Mouse (Mus musculus): ENCODE data around the gene Macf1. TPM values are rescaled to one million over a fixed set of nuclear protein-coding genes. Genes with fewer than 3 reads are reported as not detected.
"Not testable (repeated sequence)": the region's sequence is repeated elsewhere in the genome, so short reads cannot be mapped to it uniquely, and the experiment has no call there.

The Macf1 gene
- polyA plus RNA-seq, 1 experiment: 60.4 TPM

DNA sequence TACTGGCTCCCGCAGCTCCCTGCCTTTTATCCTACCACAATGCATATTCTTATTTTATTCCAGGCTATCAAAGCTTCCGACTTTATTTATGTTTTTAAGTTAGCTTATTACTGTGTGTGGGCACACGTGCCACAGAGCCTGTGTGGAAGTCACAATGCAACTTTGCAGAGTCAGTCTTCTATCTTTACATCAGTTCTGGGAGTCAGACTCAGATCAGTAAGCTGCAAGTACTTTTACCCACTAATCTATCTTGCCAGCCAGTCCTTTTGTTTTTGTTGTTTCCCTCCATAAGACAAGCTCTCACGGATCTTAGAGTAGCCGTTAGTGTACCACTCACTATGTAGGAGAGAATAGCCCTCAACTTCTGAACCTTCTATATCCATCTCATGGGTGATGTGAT is 159.4 kb downstream of the Macf1 start:
- no peak overlapping the region for H3K4me3 ChIP-seq (ENCODE audit: insufficient read depth, poor library complexity, severe bottlenecking)
- TF ChIP-seq MYOG (IDR thresholded peaks at IDR 0.05; ENCODE audit: control insufficient read depth, extremely low read depth, insufficient read length) (no peak), MAX (IDR thresholded peaks at IDR 0.05) (no peak)
- peaks cover 5% of the 10 kb centered on the region for H3K79me2 ChIP-seq (ENCODE audit: control insufficient read depth, insufficient read depth)
- no peaks in the 10 kb centered on the region for H3K27me3 ChIP-seq (ENCODE audit: control insufficient read depth, insufficient read depth, insufficient read length)
- no peaks in the 10 kb centered on the region for H3K79me3 ChIP-seq (ENCODE audit: low read depth)
- no peaks in the 10 kb centered on the region for H3K36me3 ChIP-seq (ENCODE audit: control insufficient read depth, insufficient read depth)
- no peak overlapping the region for H3ac ChIP-seq (ENCODE audit: control insufficient read depth, insufficient read length, low read depth)

DNA sequence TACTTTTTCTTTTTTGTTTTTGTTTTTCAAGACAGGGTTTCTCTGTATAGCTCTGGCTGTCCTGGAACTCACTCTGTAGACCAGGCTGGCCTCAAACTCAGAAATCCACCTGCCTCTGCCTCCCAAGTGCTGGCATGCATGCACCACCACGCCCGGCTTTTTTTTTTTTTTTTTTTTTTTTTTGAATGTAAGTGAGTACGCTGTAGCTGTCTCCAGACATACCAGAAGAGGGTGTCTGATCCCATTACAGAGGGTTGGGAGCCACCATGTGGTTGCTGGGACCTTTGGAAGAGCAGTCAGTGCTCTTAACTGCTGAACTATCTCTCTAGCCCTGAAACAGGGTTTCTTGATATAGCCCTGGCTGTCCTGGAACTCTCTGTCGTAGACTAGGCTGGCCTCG is 164.0 kb downstream of the Macf1 start:
- not testable (repeated sequence) for H3K27me3 ChIP-seq (ENCODE audit: control insufficient read depth, insufficient read depth, insufficient read length); H3K79me3 ChIP-seq (ENCODE audit: low read depth); H3K36me3 ChIP-seq (ENCODE audit: control insufficient read depth, insufficient read depth); H3K4me3 ChIP-seq (ENCODE audit: insufficient read depth, poor library complexity, severe bottlenecking); H3K79me2 ChIP-seq (ENCODE audit: control insufficient read depth, insufficient read depth); H3ac ChIP-seq (ENCODE audit: control insufficient read depth, insufficient read length, low read depth)

DNA sequence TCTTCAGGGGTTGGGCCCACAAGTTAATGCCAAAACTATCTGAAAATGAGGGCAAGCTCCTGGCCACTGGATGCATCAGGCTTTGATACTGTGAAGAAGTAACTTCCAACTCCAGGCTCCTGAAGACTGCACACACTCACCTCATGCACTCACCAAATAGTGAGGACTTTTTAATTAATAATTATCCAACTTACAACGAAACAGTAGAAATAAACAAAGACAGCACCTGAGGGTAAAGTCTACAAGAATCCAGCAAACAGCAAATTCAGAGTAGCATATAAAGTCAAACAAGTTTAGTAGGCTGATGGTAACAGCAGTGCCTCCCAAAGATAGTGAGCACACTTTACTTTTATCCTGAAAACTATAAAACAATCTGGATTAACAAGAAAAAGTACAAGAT is 168.5 kb downstream of the Macf1 start:
- no peaks in the 10 kb centered on the region for H3K79me2 ChIP-seq (ENCODE audit: control insufficient read depth, insufficient read depth)
- no peak overlapping the region for H3ac ChIP-seq (ENCODE audit: control insufficient read depth, insufficient read length, low read depth)
- no peaks in the 10 kb centered on the region for H3K79me3 ChIP-seq (ENCODE audit: low read depth)
- no peak overlapping the region for H3K4me3 ChIP-seq (ENCODE audit: insufficient read depth, poor library complexity, severe bottlenecking)
- TF ChIP-seq MAX (IDR thresholded peaks at IDR 0.05) (no peak), CTCF (IDR thresholded peaks at IDR 0.05; ENCODE audit: control insufficient read depth, insufficient read depth, insufficient read length) (no peak), MYOD1 (IDR thresholded peaks at IDR 0.05; ENCODE audit: control insufficient read depth, insufficient read length, low read depth) (no peak), USF1 (IDR thresholded peaks at IDR 0.05; ENCODE audit: low read depth) (no peak), CEBPB (IDR thresholded peaks at IDR 0.05; ENCODE audit: low read depth) (no peak), MYOG (IDR thresholded peaks at IDR 0.05; ENCODE audit: control insufficient read depth, extremely low read depth, insufficient read length) (no peak), FOSL1 (IDR thresholded peaks at IDR 0.05; ENCODE audit: insufficient read depth, low read length, poor library complexity, severe bottlenecking) (no peak)
- peaks cover 16% of the 10 kb centered on the region for H3K36me3 ChIP-seq (ENCODE audit: control insufficient read depth, insufficient read depth)
- no peaks in the 10 kb centered on the region for H3K27me3 ChIP-seq (ENCODE audit: control insufficient read depth, insufficient read depth, insufficient read length)

DNA sequence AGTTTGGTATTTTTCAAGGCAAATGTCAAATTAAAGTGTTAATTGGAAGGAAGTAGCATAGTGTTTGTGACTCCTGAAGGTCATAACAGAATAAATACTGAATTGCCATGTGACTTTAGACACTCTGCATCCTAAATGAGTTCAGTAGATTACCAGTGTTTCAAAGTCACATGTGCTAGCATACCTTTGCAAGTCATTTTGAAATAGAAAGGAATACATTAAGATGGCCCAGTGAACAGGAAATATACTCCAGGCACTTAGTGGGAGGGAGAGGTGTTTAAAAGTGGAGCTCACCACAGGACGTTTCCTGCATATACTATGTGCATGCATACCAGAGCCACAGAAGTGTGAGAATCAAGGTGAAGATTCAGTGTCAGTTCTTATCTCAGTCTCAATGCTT is 174.0 kb downstream of the Macf1 start:
- no peak overlapping the region for H3K4me3 ChIP-seq (ENCODE audit: insufficient read depth, poor library complexity, severe bottlenecking)
- no peak overlapping the region for H3ac ChIP-seq (ENCODE audit: control insufficient read depth, insufficient read length, low read depth)
- no peaks in the 10 kb centered on the region for H3K79me2 ChIP-seq (ENCODE audit: control insufficient read depth, insufficient read depth)
- no peaks in the 10 kb centered on the region for H3K27me3 ChIP-seq (ENCODE audit: control insufficient read depth, insufficient read depth, insufficient read length)
- H3K36me3 ChIP-seq (ENCODE audit: control insufficient read depth, insufficient read depth): peaks cover 63% of the 10 kb centered on the region
- H3K79me3 ChIP-seq (ENCODE audit: low read depth): no peaks in the 10 kb centered on the region
- TF ChIP-seq MAX (IDR thresholded peaks at IDR 0.05): no peak
- TF ChIP-seq CEBPB (IDR thresholded peaks at IDR 0.05; ENCODE audit: low read depth): no peak
- no peak for TF ChIP-seq CTCF (IDR thresholded peaks at IDR 0.05; ENCODE audit: control insufficient read depth, insufficient read depth, insufficient read length)

DNA sequence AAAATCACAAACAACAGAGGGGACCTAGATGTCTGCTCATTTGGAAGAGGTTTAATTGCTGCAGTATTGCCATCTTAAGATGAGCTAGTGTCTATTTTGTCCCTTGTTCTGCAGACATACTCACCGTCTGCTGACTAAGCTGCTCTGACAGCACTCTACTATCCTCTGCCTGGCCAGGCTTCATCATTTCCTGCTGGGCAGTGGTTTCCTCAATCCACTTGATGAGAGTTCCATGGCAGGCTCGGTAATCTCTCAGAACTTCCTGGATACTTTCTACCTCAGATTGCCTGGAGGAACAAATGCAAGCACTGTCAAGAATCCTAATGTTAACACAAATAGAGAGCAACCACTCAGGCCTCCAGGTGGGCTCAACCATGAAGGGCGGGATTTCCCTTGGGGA is 195.1 kb downstream of the Macf1 start:
- H3K79me3 ChIP-seq (ENCODE audit: low read depth): no peaks in the 10 kb centered on the region
- no peaks in the 10 kb centered on the region for H3K79me2 ChIP-seq (ENCODE audit: control insufficient read depth, insufficient read depth)
- no peak overlapping the region for H3ac ChIP-seq (ENCODE audit: control insufficient read depth, insufficient read length, low read depth)
- H3K4me3 ChIP-seq (ENCODE audit: insufficient read depth, poor library complexity, severe bottlenecking): no peak overlapping the region
- H3K27me3 ChIP-seq (ENCODE audit: control insufficient read depth, insufficient read depth, insufficient read length): no peaks in the 10 kb centered on the region
- TF ChIP-seq FOSL1 (IDR thresholded peaks at IDR 0.05; ENCODE audit: insufficient read depth, low read length, poor library complexity, severe bottlenecking) (no peak), USF1 (IDR thresholded peaks at IDR 0.05; ENCODE audit: low read depth) (no peak), MYOD1 (IDR thresholded peaks at IDR 0.05; ENCODE audit: control insufficient read depth, insufficient read length, low read depth) (no peak), CTCF (IDR thresholded peaks at IDR 0.05; ENCODE audit: control insufficient read depth, insufficient read depth, insufficient read length) (no peak), MYOG (IDR thresholded peaks at IDR 0.05; ENCODE audit: control insufficient read depth, extremely low read depth, insufficient read length) (no peak), MAX (IDR thresholded peaks at IDR 0.05) (no peak), CEBPB (IDR thresholded peaks at IDR 0.05; ENCODE audit: low read depth) (no peak)
- peaks cover 59% of the 10 kb centered on the region for H3K36me3 ChIP-seq (ENCODE audit: control insufficient read depth, insufficient read depth)

DNA sequence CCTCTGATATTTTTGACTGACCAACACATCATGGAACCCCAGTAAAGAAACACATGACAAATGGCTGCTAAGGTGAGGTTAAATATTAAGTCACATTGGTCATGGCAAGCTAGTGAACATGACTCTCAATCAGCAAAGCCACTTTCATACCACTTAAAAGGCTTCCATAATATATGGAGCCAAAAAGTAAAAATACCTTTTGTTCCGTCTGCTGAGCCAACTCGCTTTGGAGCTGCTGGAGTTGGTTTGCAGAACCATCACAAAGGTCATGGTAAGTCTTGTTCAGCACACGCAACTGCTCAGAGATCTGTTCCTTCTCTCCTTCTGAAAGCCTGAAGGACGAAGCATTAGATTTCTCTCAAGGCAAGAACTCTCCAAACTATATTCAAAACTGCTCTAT is 204.2 kb downstream of the Macf1 start:
- Histone ChIP-seq H3K79me3 (ENCODE audit: low read depth) (no peaks in the 10 kb centered on the region), H3ac (ENCODE audit: control insufficient read depth, insufficient read length, low read depth) (no peak overlapping the region), H3K4me3 (ENCODE audit: insufficient read depth, poor library complexity, severe bottlenecking) (no peak overlapping the region), H3K27me3 (ENCODE audit: control insufficient read depth, insufficient read depth, insufficient read length) (no peaks in the 10 kb centered on the region), H3K79me2 (ENCODE audit: control insufficient read depth, insufficient read depth) (no peaks in the 10 kb centered on the region), H3K36me3 (ENCODE audit: control insufficient read depth, insufficient read depth) (peaks cover 54% of the 10 kb centered on the region)
- TF ChIP-seq MYOD1 (IDR thresholded peaks at IDR 0.05; ENCODE audit: control insufficient read depth, insufficient read length, low read depth): no peak
- TF ChIP-seq MYOG (IDR thresholded peaks at IDR 0.05; ENCODE audit: control insufficient read depth, extremely low read depth, insufficient read length): no peak
- no peak for TF ChIP-seq CEBPB (IDR thresholded peaks at IDR 0.05; ENCODE audit: low read depth)
- no peak for TF ChIP-seq MAX (IDR thresholded peaks at IDR 0.05)
- no peak for TF ChIP-seq CTCF (IDR thresholded peaks at IDR 0.05; ENCODE audit: control insufficient read depth, insufficient read depth, insufficient read length)
- no peak for TF ChIP-seq FOSL1 (IDR thresholded peaks at IDR 0.05; ENCODE audit: insufficient read depth, low read length, poor library complexity, severe bottlenecking)
